Mouse (Mus musculus) heart, embryonic 13.5 days (tissue): ENCODE measurements around the gene Bhmt2. TPM values are rescaled to one million over a fixed set of nuclear protein-coding genes. Genes with fewer than 3 reads are reported as not detected.

Source experiments
- ATAC-seq: fragments of 200-750 bp; cut with Nextera tagmentation; 2 replicates; pipeline ENCODE4 v1.8.0; 2017; ENCODE audit warnings: moderate TSS enrichment; ENCODE audit not compliant: insufficient number of reproducible peaks, low FRiP score, low TSS enrichment; ENCODE audit errors: extremely low read depth
- H3K27ac ChIP-seq: fragments of 300-500 bp; sonication (generic); replicated peaks from 2 replicates; pipeline ENCODE4 v1.5.1; 2015; ENCODE audit warnings: moderate library complexity, mild to moderate bottlenecking, inconsistent platforms
- H3K27me3 ChIP-seq: fragments of 300-500 bp; sonication (generic); replicated peaks from 2 replicates; pipeline ENCODE4 v1.6.1; 2015; ENCODE audit warnings: mild to moderate bottlenecking, inconsistent platforms
- H3K36me3 ChIP-seq: fragments of 300-500 bp; sonication (generic); 2 replicates; pipeline ENCODE4 v1.6.1; 2015; ENCODE audit warnings: mild to moderate bottlenecking, inconsistent platforms
- H3K4me1 ChIP-seq: fragments of 300-500 bp; sonication (generic); 2 replicates; pipeline ENCODE4 v1.6.1; 2015; ENCODE audit warnings: inconsistent platforms
- H3K4me2 ChIP-seq: fragments of 300-500 bp; sonication (generic); 2 replicates; pipeline ENCODE4 v1.6.1; 2015; ENCODE audit warnings: inconsistent platforms, mild to moderate bottlenecking, moderate library complexity
- H3K4me3 ChIP-seq: fragments of 300-500 bp; sonication (generic); 2 replicates; pipeline ENCODE4 v1.5.1; 2015; ENCODE audit warnings: moderate library complexity, mild to moderate bottlenecking, inconsistent platforms
- H3K9ac ChIP-seq: fragments of 300-500 bp; sonication (generic); 2 replicates; pipeline ENCODE4 v1.6.1; 2015; ENCODE audit warnings: inconsistent platforms, mild to moderate bottlenecking, moderate library complexity
- H3K9me3 ChIP-seq: fragments of 300-500 bp; sonication (generic); 2 replicates; pipeline ENCODE4 v1.6.1; 2016; ENCODE audit warnings: inconsistent platforms
- WGBS: fragments of 180-500 bp; shearing (Covaris S2); methylation state at CpG from one replicate; pipeline ENCODE4 v1.1.7; 2015; ENCODE audit warnings: mixed read lengths; 5-methylcytosine and 5-hydroxymethylcytosine counted together
- polyA plus RNA-seq: library from polyadenylated mRNA; unstranded; fragments of >200 nt; fragmentation: Nextera tagmentation; extraction: Ambion mirVana; gene quantifications from 2 replicates; pipeline ENCODE4 v1.2.1, GENCODE M21; 2015

Gene Bhmt2
- polyA plus RNA-seq, 1 experiment from 2014 or later, result 0.35 TPM

GRCm38 (mm10) chr13:93639636-93640035 is 34.5 kb downstream of the Bhmt2 start:
- no peak for ATAC-seq
- no peaks in the 10 kb centered on the region for H3K36me3 ChIP-seq
- no peak overlapping the region for H3K4me3 ChIP-seq
- no peak overlapping the region for H3K27ac ChIP-seq
- H3K4me2 ChIP-seq, result no peak overlapping the region
- no peaks in the 10 kb centered on the region for H3K4me1 ChIP-seq
- H3K9ac ChIP-seq, result no peak overlapping the region
- no peaks in the 10 kb centered on the region for H3K9me3 ChIP-seq
- WGBS, result 65% methylated on average over 4 of the region's 4 CpGs
- H3K27me3 ChIP-seq, result no peaks in the 10 kb centered on the region

- WGBS, result 62% methylated on average over 19 of the region's 19 CpGs
These were observed 36.5 kb downstream of the Bhmt2 start, which contains the start of gene Bhmt for GRCm38 (mm10) chr13:93637282-93638245. Gene Bhmt (minus strand): TSS chr13:93637961.

GRCm38 (mm10) chr13:93636561-93636960 is 37.5 kb downstream of the Bhmt2 start:
- Histone ChIP-seq H3K4me1 (no peaks in the 10 kb centered on the region), H3K9me3 (no peaks in the 10 kb centered on the region), H3K27me3 (no peaks in the 10 kb centered on the region), H3K27ac (no peak overlapping the region), H3K36me3 (no peaks in the 10 kb centered on the region), H3K4me2 (no peak overlapping the region), H3K9ac (no peak overlapping the region), H3K4me3 (no peak overlapping the region)
- no peak for ATAC-seq
- 78% methylated on average over 1 of the region's 1 CpGs for WGBS

More at GRCm38 (mm10) chr13:93637282-93638245, 36.5 kb downstream of the Bhmt2 start, which contains the start of gene Bhmt:
- no peaks in the 10 kb centered on the region for H3K4me1 ChIP-seq
- ATAC-seq, result no peak
- no peaks in the 10 kb centered on the region for H3K9me3 ChIP-seq
- no peak within 1 kb of the TSS for H3K4me2 ChIP-seq
- H3K27ac ChIP-seq, result no peak within 1 kb of the TSS
- no peaks in the 10 kb centered on the region for H3K36me3 ChIP-seq
- no peaks in the 10 kb centered on the region for H3K27me3 ChIP-seq
- H3K4me3 ChIP-seq, result no peak within 1 kb of the TSS
- no peak within 1 kb of the TSS for H3K9ac ChIP-seq

- H3K27ac ChIP-seq, result no peak overlapping the region
- H3K9me3 ChIP-seq, result no peaks in the 10 kb centered on the region
- H3K4me1 ChIP-seq, result no peaks in the 10 kb centered on the region
- no peaks in the 10 kb centered on the region for H3K36me3 ChIP-seq
- H3K27me3 ChIP-seq, result no peaks in the 10 kb centered on the region
- ATAC-seq, result no peak
- no peak overlapping the region for H3K4me3 ChIP-seq
- WGBS, result 81% methylated on average over 5 of the region's 5 CpGs
- H3K4me2 ChIP-seq, result no peak overlapping the region
- H3K9ac ChIP-seq, result no peak overlapping the region
These were observed 41.2 kb downstream of the Bhmt2 start for GRCm38 (mm10) chr13:93632927-93633326.

GRCm38 (mm10) chr13:93630941-93631705 is 43.0 kb downstream of the Bhmt2 start:
- no peaks in the 10 kb centered on the region for H3K4me1 ChIP-seq
- WGBS, result 74% methylated on average over 10 of the region's 10 CpGs
- no peaks in the 10 kb centered on the region for H3K9me3 ChIP-seq
- H3K4me2 ChIP-seq, result no peak overlapping the region
- H3K27me3 ChIP-seq, result no peaks in the 10 kb centered on the region
- no peak for ATAC-seq
- H3K36me3 ChIP-seq, result no peaks in the 10 kb centered on the region
- H3K9ac ChIP-seq, result no peak overlapping the region
- no peak overlapping the region for H3K4me3 ChIP-seq
- H3K27ac ChIP-seq, result no peak overlapping the region

- Histone ChIP-seq H3K4me1 (no peaks in the 10 kb centered on the region), H3K9me3 (no peaks in the 10 kb centered on the region), H3K27ac (no peak overlapping the region), H3K9ac (no peak overlapping the region), H3K4me3 (no peak overlapping the region), H3K27me3 (no peaks in the 10 kb centered on the region), H3K36me3 (no peaks in the 10 kb centered on the region), H3K4me2 (no peak overlapping the region)
- no peak for ATAC-seq
- WGBS, result 50% methylated on average over 6 of the region's 6 CpGs
These were observed 45.2 kb downstream of the Bhmt2 start for GRCm38 (mm10) chr13:93628861-93629260.

GRCm38 (mm10) chr13:93614361-93614948 is 59.6 kb downstream of the Bhmt2 start:
- Histone ChIP-seq H3K36me3 (no peaks in the 10 kb centered on the region), H3K9me3 (0 out of 2 replicates have a peak, but pooled peaks cover 4% of the 10 kb centered on the region), H3K4me1 (peaks cover 8% of the 10 kb centered on the region), H3K4me2 (no peak overlapping the region), H3K4me3 (no peak overlapping the region), H3K27me3 (no peaks in the 10 kb centered on the region), H3K27ac (no peak overlapping the region), H3K9ac (no peak overlapping the region)
- 53% methylated on average over 5 of the region's 6 CpGs for WGBS
- ATAC-seq, result no peak

- Histone ChIP-seq H3K9ac (no peak overlapping the region), H3K36me3 (no peaks in the 10 kb centered on the region), H3K27ac (no peak overlapping the region), H3K4me3 (no peak overlapping the region), H3K4me1 (peaks cover 8% of the 10 kb centered on the region), H3K4me2 (no peak overlapping the region), H3K27me3 (no peaks in the 10 kb centered on the region), H3K9me3 (0 out of 2 replicates have a peak, but pooled peaks cover 4% of the 10 kb centered on the region)
- WGBS, result 68% methylated on average over 4 of the region's 4 CpGs
- no peak for ATAC-seq
These were observed 60.3 kb downstream of the Bhmt2 start for GRCm38 (mm10) chr13:93613771-93614170.

GRCm38 (mm10) chr13:93612660-93613607 is 61.2 kb downstream of the Bhmt2 start:
- H3K4me2 ChIP-seq, result peak overlapping the region; percentile 37
- WGBS, result 48% methylated on average over 19 of the region's 19 CpGs
- no peak overlapping the region for H3K27ac ChIP-seq
- H3K4me3 ChIP-seq, result no peak overlapping the region
- H3K9ac ChIP-seq, result no peak overlapping the region
- H3K4me1 ChIP-seq, result peaks cover 8% of the 10 kb centered on the region
- H3K27me3 ChIP-seq, result no peaks in the 10 kb centered on the region
- H3K9me3 ChIP-seq, result 0 out of 2 replicates have a peak, but pooled peaks cover 4% of the 10 kb centered on the region
- no peaks in the 10 kb centered on the region for H3K36me3 ChIP-seq
- ATAC-seq, result no peak

GRCm38 (mm10) chr13:93608476-93608875 is 65.6 kb downstream of the Bhmt2 start:
- H3K27ac ChIP-seq, result no peak overlapping the region
- H3K4me2 ChIP-seq, result no peak overlapping the region
- H3K36me3 ChIP-seq, result no peaks in the 10 kb centered on the region
- H3K4me3 ChIP-seq, result no peak overlapping the region
- no peaks in the 10 kb centered on the region for H3K9me3 ChIP-seq
- WGBS, result 68% methylated on average over 2 of the region's 2 CpGs
- peaks cover 8% of the 10 kb centered on the region for H3K4me1 ChIP-seq
- no peak overlapping the region for H3K9ac ChIP-seq
- ATAC-seq, result no peak
- no peaks in the 10 kb centered on the region for H3K27me3 ChIP-seq
